Mouse (Mus musculus): ENCODE data around the gene Cyp19a1. TPM values are rescaled to one million over a fixed set of nuclear protein-coding genes. Genes with fewer than 3 reads are reported as not detected.

Cyp19a1 gene
- polyA plus RNA-seq, 1 experiment, result 0.05 TPM

DNA sequence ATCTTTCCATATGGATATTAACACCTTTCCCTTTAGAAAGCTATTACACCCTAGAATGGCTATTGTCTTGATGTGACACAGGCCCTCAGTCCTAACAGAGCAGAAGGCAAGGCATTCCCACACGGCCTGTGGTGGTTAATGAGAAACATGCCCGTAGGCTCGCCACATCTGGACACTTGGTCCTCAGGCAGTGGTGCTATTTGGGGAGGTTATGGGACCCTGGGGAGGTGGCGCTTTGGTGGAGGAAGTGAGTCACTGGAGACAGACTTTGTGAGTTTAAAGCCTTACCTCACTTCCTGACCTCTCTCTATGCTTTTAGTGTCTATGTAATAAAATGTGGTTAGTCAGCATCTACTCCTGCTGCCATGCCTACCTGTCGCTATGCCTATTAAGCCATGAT is 114.2 kb downstream of the Cyp19a1 start:
- Histone ChIP-seq H3K36me3 (ENCODE audit: control insufficient read depth, insufficient read depth, low read length) (no peaks in the 10 kb centered on the region), H3K4me3 (ENCODE audit: control insufficient read depth, insufficient read depth, low read length) (no peak overlapping the region), H3K4me1 (replicated peaks; ENCODE audit: control insufficient read depth, insufficient read depth, low read length) (no peaks in the 10 kb centered on the region), H3K27me3 (ENCODE audit: control insufficient read depth, insufficient read depth, low read length) (no peaks in the 10 kb centered on the region), H3K27ac (ENCODE audit: control insufficient read depth, insufficient read depth, low read length) (no peak overlapping the region)
- 79% methylated on average over 5 of the region's 5 CpGs for WGBS
- TF ChIP-seq POLR2A (IDR thresholded peaks at IDR 0.05; ENCODE audit: control insufficient read depth, extremely low read depth, insufficient read depth, low read length, poor library complexity) (no peak), CTCF (IDR thresholded peaks at IDR 0.05; ENCODE audit: borderline replicate concordance, control insufficient read depth, extremely low read depth, insufficient read depth, low read length, poor library complexity) (no peak)
- DNase-seq, result no peak

GRCm38 (mm10) chr9:54139191-54139590 is 128.7 kb downstream of the Cyp19a1 start:
- 94% methylated on average over 1 of the region's 1 CpGs for WGBS
- Histone ChIP-seq H3K36me3 (ENCODE audit: control insufficient read depth, insufficient read depth, low read length) (no peaks in the 10 kb centered on the region), H3K27ac (ENCODE audit: control insufficient read depth, insufficient read depth, low read length) (no peak overlapping the region), H3K27me3 (ENCODE audit: control insufficient read depth, insufficient read depth, low read length) (no peaks in the 10 kb centered on the region), H3K4me3 (ENCODE audit: control insufficient read depth, insufficient read depth, low read length) (no peak overlapping the region), H3K4me1 (replicated peaks; ENCODE audit: control insufficient read depth, insufficient read depth, low read length) (no peaks in the 10 kb centered on the region)
- no peak for DNase-seq
- TF ChIP-seq POLR2A (IDR thresholded peaks at IDR 0.05; ENCODE audit: control insufficient read depth, extremely low read depth, insufficient read depth, low read length, poor library complexity) (no peak), CTCF (IDR thresholded peaks at IDR 0.05; ENCODE audit: borderline replicate concordance, control insufficient read depth, extremely low read depth, insufficient read depth, low read length, poor library complexity) (no peak)

Other genes with a start within 250 kb of the Cyp19a1 start
- gene Tnfaip8l3, start 199.7 kb downstream of the Cyp19a1 start, polyA plus RNA-seq (2012; rRNA removed), result 0.08 and 0.13 TPM in 2 replicates
- gene Gldn, start 18.4 kb upstream of the Cyp19a1 start, polyA plus RNA-seq (2012; rRNA removed), result 0.19 and 0.27 TPM in 2 replicates
- 0.89 and 1.0 TPM in 2 replicates for gene Dmxl2, start 233.5 kb upstream of the Cyp19a1 start, polyA plus RNA-seq (2012; rRNA removed)

Measured in thymus, adult 2 months (tissue).